10 mouse cellular contexts compared by ENCODE assay signal in the genomic region with DNA sequence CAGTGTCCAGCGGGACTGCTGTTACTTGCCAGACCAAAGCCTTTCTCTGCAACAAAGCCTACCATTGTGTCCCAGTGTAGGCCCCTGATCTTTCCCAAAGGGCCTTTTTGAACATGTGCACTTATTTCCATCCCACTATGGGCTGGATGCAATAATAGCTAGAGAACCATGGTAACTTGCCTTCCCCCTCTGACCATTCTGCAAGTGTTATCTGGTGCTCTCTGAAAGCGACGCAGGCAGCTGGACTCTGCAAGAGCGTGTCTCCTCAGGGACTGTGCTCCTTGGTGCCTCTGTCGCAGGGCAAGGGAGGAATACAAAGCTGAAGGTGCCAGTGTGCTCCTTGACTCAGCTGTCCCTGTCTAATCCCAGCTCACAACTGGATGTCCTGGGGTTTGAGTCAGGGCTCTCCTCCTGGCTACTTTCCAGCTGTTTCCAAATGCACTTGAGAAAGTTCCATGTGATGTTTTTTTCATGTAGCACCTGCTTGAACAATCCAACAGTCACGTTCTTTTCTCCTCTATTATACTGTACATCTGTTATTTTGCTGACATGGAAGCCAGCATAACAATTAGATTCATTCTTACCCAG.
A peak's percentile ranks its signal among the peaks of the same experiment; 100 is the strongest.
DNase-seq lines count a peak whose midpoint lies in the region; ATAC-seq lines count a peak whose summit lies in the region.
"Had no signal": no experiment of that assay in that cellular context is flagged by ENCODE, and none has a peak within 500 bp of the region (broad histone marks: within the 10 kb centered on the region; RNA-seq: fewer than 3 reads in every experiment).

No protein-coding gene starts in this region.

- no peak overlapping the region for H3K4me2 ChIP-seq in kidney, embryonic 14.5 days (replicated peaks; ENCODE audit: low read depth, low read length)
- H3K4me2 ChIP-seq in embryonic facial prominence, embryonic 14.5 days (ENCODE audit: low read depth, low read length) = no peak overlapping the region
- H3K4me2 ChIP-seq in hindbrain, embryonic 16.5 days (ENCODE audit: low read length) = no peak overlapping the region
- H3K4me2 ChIP-seq in neural tube, embryonic 12.5 days (replicated peaks) = no peak overlapping the region

- no peaks in the 10 kb centered on the region for H3K27me3 ChIP-seq in kidney, embryonic 14.5 days (ENCODE audit: control insufficient read depth, insufficient read depth, low read length)
- no peaks in the 10 kb centered on the region for H3K27me3 ChIP-seq in embryonic facial prominence, embryonic 14.5 days (replicated peaks; ENCODE audit: control insufficient read depth, insufficient read depth, low read length)
- H3K27me3 ChIP-seq in hindbrain, embryonic 16.5 days (replicated peaks; ENCODE audit: control insufficient read depth, insufficient read depth, low read length) = no peaks in the 10 kb centered on the region
- no peaks in the 10 kb centered on the region for H3K27me3 ChIP-seq in neural tube, embryonic 12.5 days (replicated peaks)

- H3K27ac ChIP-seq in kidney, embryonic 14.5 days (ENCODE audit: low read depth, low read length) = peak overlapping the region; percentile 66
- H3K27ac ChIP-seq in embryonic facial prominence, embryonic 14.5 days (replicated peaks; ENCODE audit: low read depth, low read length) = peak overlapping the region; percentile 53; the same call in 1 of the 2 replicates
- H3K27ac ChIP-seq in hindbrain, embryonic 16.5 days (ENCODE audit: low read depth, low read length) = peak overlapping the region; percentile 67
- H3K27ac ChIP-seq in neural tube, embryonic 12.5 days = no peak overlapping the region

- no peak overlapping the region for H3K4me3 ChIP-seq in kidney, embryonic 14.5 days (ENCODE audit: low read length)
- no peak overlapping the region for H3K4me3 ChIP-seq in embryonic facial prominence, embryonic 14.5 days (ENCODE audit: low read depth, low read length)
- H3K4me3 ChIP-seq in hindbrain, embryonic 16.5 days (ENCODE audit: low read length) = no peak overlapping the region
- H3K4me3 ChIP-seq in neural tube, embryonic 12.5 days = no peak overlapping the region

- H3K9ac ChIP-seq in kidney, embryonic 14.5 days (ENCODE audit: low read depth, low read length) = no peak overlapping the region
- no peak overlapping the region for H3K9ac ChIP-seq in embryonic facial prominence, embryonic 14.5 days (ENCODE audit: low read depth, low read length)
- no peak overlapping the region for H3K9ac ChIP-seq in hindbrain, embryonic 16.5 days (ENCODE audit: low read depth, low read length)
- no peak overlapping the region for H3K9ac ChIP-seq in neural tube, embryonic 12.5 days

- no peak for DNase-seq in kidney, postnatal 36 days
- peak; percentile 88 for DNase-seq in embryonic facial prominence, embryonic 14.5 days (ENCODE audit: low spot score)
- no peak for DNase-seq in frontal cortex, adult 2 months (ENCODE audit: extremely low spot score in 1 of 2, low spot score in 1 of 2)
- DNase-seq in cerebellum, adult 9-11 months = no peak
- DNase-seq in kidney, adult 11 months = no peak
- DNase-seq: kidney, postnatal 10 days; lung, adult 18-20 months had no signal

- H3K9me3 ChIP-seq in kidney, embryonic 14.5 days (ENCODE audit: control insufficient read depth, low read length) = no peaks in the 10 kb centered on the region
- no peaks in the 10 kb centered on the region for H3K9me3 ChIP-seq in embryonic facial prominence, embryonic 14.5 days (ENCODE audit: control insufficient read depth, low read length)
- H3K9me3 ChIP-seq in hindbrain, embryonic 16.5 days (ENCODE audit: control insufficient read depth, low read length) = no peaks in the 10 kb centered on the region
- no peaks in the 10 kb centered on the region for H3K9me3 ChIP-seq in neural tube, embryonic 12.5 days

- ATAC-seq in kidney, embryonic 14.5 days (ENCODE audit: low FRiP score, low TSS enrichment) = no peak
- peak; percentile 80 for ATAC-seq in embryonic facial prominence, embryonic 14.5 days (ENCODE audit: low read depth)
- peak; percentile 79 for ATAC-seq in hindbrain, embryonic 16.5 days
- peak; percentile 41; the same call in 1 of the 2 replicates for ATAC-seq in neural tube, embryonic 12.5 days (ENCODE audit: low FRiP score, low read depth)

- WGBS in kidney, embryonic 14.5 days = 66% methylated on average over 6 of the region's 6 CpGs
- 42% methylated on average over 6 of the region's 6 CpGs for WGBS in embryonic facial prominence, embryonic 14.5 days
- WGBS in hindbrain, embryonic 16.5 days = 36% methylated on average over 6 of the region's 6 CpGs
- 47% methylated on average over 6 of the region's 6 CpGs for WGBS in neural tube, embryonic 12.5 days

- H3K36me3 ChIP-seq in kidney, embryonic 14.5 days (ENCODE audit: control insufficient read depth, insufficient read depth, low read length) = no peaks in the 10 kb centered on the region
- no peaks in the 10 kb centered on the region for H3K36me3 ChIP-seq in embryonic facial prominence, embryonic 14.5 days (ENCODE audit: control insufficient read depth, insufficient read depth, low read length)
- H3K36me3 ChIP-seq in hindbrain, embryonic 16.5 days (ENCODE audit: control insufficient read depth, insufficient read depth, low read length) = no peaks in the 10 kb centered on the region
- H3K36me3 ChIP-seq in neural tube, embryonic 12.5 days = no peaks in the 10 kb centered on the region

- no peaks in the 10 kb centered on the region for H3K4me1 ChIP-seq in kidney, embryonic 14.5 days (ENCODE audit: control insufficient read depth, insufficient read depth, low read length)
- H3K4me1 ChIP-seq in embryonic facial prominence, embryonic 14.5 days (ENCODE audit: control insufficient read depth, insufficient read depth, low read length) = peaks cover 16% of the 10 kb centered on the region
- peaks cover 6% of the 10 kb centered on the region; the same call in 1 of the 2 replicates for H3K4me1 ChIP-seq in hindbrain, embryonic 16.5 days (ENCODE audit: control insufficient read depth, insufficient read depth, low read depth, low read length)
- peaks cover 8% of the 10 kb centered on the region for H3K4me1 ChIP-seq in neural tube, embryonic 12.5 days
